Comparison of ENCODE assay signal across 9 mouse cellular contexts in the genomic region with DNA sequence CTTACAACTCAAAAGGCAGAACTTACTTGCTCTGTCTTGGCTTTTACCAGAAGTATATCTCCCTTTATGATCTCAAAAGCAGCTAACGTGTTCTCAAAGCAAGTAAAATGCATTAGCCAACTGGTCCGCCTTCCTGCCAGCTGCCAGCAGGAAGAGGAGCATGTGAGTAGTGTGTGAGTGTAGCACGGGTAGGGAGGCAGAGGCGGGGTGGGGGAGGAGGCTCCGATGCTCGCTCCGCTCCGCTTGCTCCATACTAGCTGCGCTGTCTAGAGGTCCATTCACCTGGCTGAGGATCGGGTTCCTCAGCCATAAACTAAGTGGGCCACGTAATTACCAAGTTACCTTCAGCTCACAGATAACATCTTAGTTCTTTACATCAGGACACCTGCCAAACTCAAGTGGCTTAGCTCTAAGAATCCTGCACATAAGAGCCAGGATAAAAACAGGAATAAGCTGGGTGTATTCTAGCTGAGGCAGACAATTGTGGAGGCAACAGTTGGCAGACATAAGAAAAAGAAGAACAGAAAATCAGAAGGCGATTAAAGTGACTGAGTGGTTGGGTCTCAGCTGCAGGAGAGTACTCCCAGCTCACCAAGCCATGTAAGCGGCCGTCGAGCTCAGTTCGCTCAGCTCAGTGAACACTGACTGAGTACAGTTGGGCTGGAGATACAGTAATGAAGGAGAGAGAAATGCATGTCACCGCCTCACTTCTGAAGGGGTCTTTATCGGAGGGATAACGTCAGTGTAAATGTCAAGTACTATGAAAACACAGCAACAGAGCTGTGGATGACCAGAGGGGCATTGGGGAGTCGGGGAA.
DNase-seq lines count a peak whose midpoint lies in the region; ATAC-seq and TF ChIP-seq lines count a peak whose summit lies in the region.
"Had no signal": no experiment of that assay in that cellular context is flagged by ENCODE, and none has a peak within 500 bp of the region (broad histone marks: within the 10 kb centered on the region; RNA-seq: fewer than 3 reads in every experiment).

No protein-coding gene starts in this region.

- no peaks in the 10 kb centered on the region for H3K9me3 ChIP-seq in kidney, embryonic 15.5 days (replicated peaks)
- no peaks in the 10 kb centered on the region for H3K9me3 ChIP-seq in limb, embryonic 14.5 days (ENCODE audit: control insufficient read depth, low read length)
- H3K9me3 ChIP-seq: stomach, embryonic 15.5 days had no signal

- no peak overlapping the region for H3K4me3 ChIP-seq in kidney, embryonic 15.5 days (replicated peaks)
- H3K4me3 ChIP-seq in limb, embryonic 14.5 days (replicated peaks; ENCODE audit: low read length), result no peak overlapping the region
- H3K4me3 ChIP-seq: stomach, embryonic 15.5 days had no signal

- H3K27me3 ChIP-seq in kidney, embryonic 15.5 days, result no peaks in the 10 kb centered on the region
- no peaks in the 10 kb centered on the region for H3K27me3 ChIP-seq in limb, embryonic 14.5 days (ENCODE audit: control insufficient read depth, insufficient read depth, low read length)
- no peaks in the 10 kb centered on the region for H3K27me3 ChIP-seq in splenic B cell, adult 2 months (ENCODE audit: control insufficient read depth, insufficient read depth, low read length, poor library complexity, severe bottlenecking)
- H3K27me3 ChIP-seq: stomach, embryonic 15.5 days had no signal

- peak overlapping the region; percentile 36 for H3K4me2 ChIP-seq in kidney, embryonic 15.5 days
- no peak overlapping the region for H3K4me2 ChIP-seq in limb, embryonic 14.5 days (replicated peaks; ENCODE audit: low read depth, low read length, severe bottlenecking)
- H3K4me2 ChIP-seq: stomach, embryonic 15.5 days had no signal

- peak; percentile 48 for DNase-seq in urinary bladder, postnatal 14 days (ENCODE audit: low spot score)
- DNase-seq in urinary bladder, adult 2 months (ENCODE audit: low spot score), result no peak
- no peak for DNase-seq in limb, embryonic 14.5 days (ENCODE audit: low spot score)
- DNase-seq in splenic B cell, adult 2 months (ENCODE audit: low read depth, low spot score), result peak; percentile 45
- DNase-seq in adrenal gland, postnatal 10 days, result no peak
- no peak for DNase-seq in adrenal gland, postnatal 14 days

- peaks cover 51% of the 10 kb centered on the region for H3K4me1 ChIP-seq in kidney, embryonic 15.5 days
- peaks cover 11% of the 10 kb centered on the region for H3K4me1 ChIP-seq in limb, embryonic 14.5 days (ENCODE audit: control insufficient read depth, insufficient read depth, low read length)

- WGBS in kidney, embryonic 15.5 days, result 32% methylated on average over 20 of the region's 20 CpGs
- 57% methylated on average over 20 of the region's 20 CpGs for WGBS in limb, embryonic 14.5 days

- no peak overlapping the region for H3K9ac ChIP-seq in kidney, embryonic 15.5 days
- H3K9ac ChIP-seq in limb, embryonic 14.5 days (ENCODE audit: low read depth, low read length, severe bottlenecking), result no peak overlapping the region
- H3K9ac ChIP-seq: stomach, embryonic 15.5 days had no signal

- no peak for TF ChIP-seq POLR2A in limb, embryonic 14.5 days (IDR thresholded peaks at IDR 0.05; ENCODE audit: borderline replicate concordance, extremely low read depth, insufficient read depth, insufficient read length)

- H3K27ac ChIP-seq in kidney, embryonic 15.5 days, result peak overlapping the region; percentile 79
- H3K27ac ChIP-seq in limb, embryonic 14.5 days (replicated peaks; ENCODE audit: low read depth, low read length), result no peak overlapping the region
- H3K27ac ChIP-seq: stomach, embryonic 15.5 days had no signal

- H3K36me3 ChIP-seq in kidney, embryonic 15.5 days, result peaks cover 9% of the 10 kb centered on the region
- peaks cover 7% of the 10 kb centered on the region; the same call in 1 of the 2 replicates for H3K36me3 ChIP-seq in limb, embryonic 14.5 days (ENCODE audit: control insufficient read depth, insufficient read depth, low read length)
- peaks cover 2% of the 10 kb centered on the region; the same call in 1 of the 2 replicates for H3K36me3 ChIP-seq in splenic B cell, adult 2 months (ENCODE audit: control insufficient read depth, insufficient read depth, low read length, poor library complexity, severe bottlenecking)
- H3K36me3 ChIP-seq: stomach, embryonic 15.5 days had no signal

- ATAC-seq in frontal cortex, adult (ENCODE audit: low TSS enrichment), result peak; percentile 91
- ATAC-seq in kidney, embryonic 15.5 days (replicated peaks; ENCODE audit: low FRiP score), result peak; percentile 96
- 0 out of 2 replicates have a peak, but pooled peaks have one; percentile 39 for ATAC-seq in limb, embryonic 14.5 days (ENCODE audit: low FRiP score, low read depth)

Comparison
In these comparisons a context has a peak if more than half of its experiments do, and no peak if none do; other contexts are left out.
1. DNase-seq: peak in urinary bladder, postnatal 14 days (single experiment) and splenic B cell, adult 2 months (single experiment); none in urinary bladder, adult 2 months (single experiment), limb, embryonic 14.5 days (single experiment), adrenal gland, postnatal 10 days (single experiment) and adrenal gland, postnatal 14 days (single experiment).
2. ATAC-seq: peak in every context shown above with its lines; median percentile 96 in kidney, embryonic 15.5 days; 91 in frontal cortex, adult; 39 in limb, embryonic 14.5 days.